Mouse (Mus musculus) heart, embryonic 16.5 days (tissue): ENCODE measurements around the gene Gm36245. TPM values are rescaled to one million over a fixed set of nuclear protein-coding genes. Genes with fewer than 3 reads are reported as not detected.

ENCODE experiments used
- polyA plus RNA-seq: library from polyadenylated mRNA; unstranded; fragments of >200 nt; fragmentation: Nextera tagmentation; extraction: Ambion mirVana; gene quantifications from 2 replicates; pipeline ENCODE4 v1.2.1, GENCODE M21; 2015

The Gm36245 gene
- polyA plus RNA-seq, 1 experiment from 2014 or later = not detected

Other genes with a start within 250 kb of the Gm36245 start
- gene Apol7a, start 200.1 kb upstream of the Gm36245 start, polyA plus RNA-seq = 0.19 and 0.39 TPM in 2 replicates
- gene Apol9a, start 188.1 kb upstream of the Gm36245 start, polyA plus RNA-seq = 0.60 and 0.64 TPM in 2 replicates
- gene Apol7b, start 151.8 kb upstream of the Gm36245 start, polyA plus RNA-seq = not detected in 2 replicates
- 0.12 TPM in 1 of 2 replicates, not detected in the other for gene Apol10a, start 122.2 kb upstream of the Gm36245 start, polyA plus RNA-seq
- not detected in 2 replicates for gene Apol11a, start 91.0 kb upstream of the Gm36245 start, polyA plus RNA-seq
- gene Apol7c, start 65.9 kb upstream of the Gm36245 start, polyA plus RNA-seq = 0.10 and 0.21 TPM in 2 replicates
- gene 1700025B11Rik, start 37.4 kb upstream of the Gm36245 start, polyA plus RNA-seq = not detected in 2 replicates
- gene Apol10b, start 3.1 kb upstream of the Gm36245 start, polyA plus RNA-seq = 0.09 and 0.16 TPM in 2 replicates
- gene Apol11b, start 44.0 kb downstream of the Gm36245 start, polyA plus RNA-seq = 0.25 and 0.33 TPM in 2 replicates
- 0.11 and 0.29 TPM in 2 replicates for gene Apol7e, start 99.6 kb downstream of the Gm36245 start, polyA plus RNA-seq
- 0.17 and 0.21 TPM in 2 replicates for gene Apol9b, start 129.8 kb downstream of the Gm36245 start, polyA plus RNA-seq
- 0.05 TPM in 1 of 2 replicates, not detected in the other for gene Apol8, start 157.7 kb downstream of the Gm36245 start, polyA plus RNA-seq
- gene Myh9, start 242.9 kb downstream of the Gm36245 start, polyA plus RNA-seq = 22.8 and 29.7 TPM in 2 replicates